Mouse (Mus musculus): Measurements from ENCODE around the gene Ccdc85c.

- TF ChIP-seq CTCF (conservative IDR thresholded peaks at IDR 0.05; ENCODE audit: low read length) (no peak), POU5F1 (IDR thresholded peaks at IDR 0.05; ENCODE audit: borderline replicate concordance, low read length) (no peak), NANOG (IDR thresholded peaks at IDR 0.05; ENCODE audit: borderline replicate concordance, low read length) (no peak)
Observed at GRCm38 (mm10) chr12:108286381-108286780, 11.2 kb upstream of the Ccdc85c start.
